Mouse (Mus musculus): ENCODE measurements around the gene Mtg2. TPM values are rescaled to one million over a fixed set of nuclear protein-coding genes. Genes with fewer than 3 reads are reported as not detected.

The Mtg2 gene
- polyA plus RNA-seq, 1 experiment from 2014 or later: 11.1 TPM

DNA sequence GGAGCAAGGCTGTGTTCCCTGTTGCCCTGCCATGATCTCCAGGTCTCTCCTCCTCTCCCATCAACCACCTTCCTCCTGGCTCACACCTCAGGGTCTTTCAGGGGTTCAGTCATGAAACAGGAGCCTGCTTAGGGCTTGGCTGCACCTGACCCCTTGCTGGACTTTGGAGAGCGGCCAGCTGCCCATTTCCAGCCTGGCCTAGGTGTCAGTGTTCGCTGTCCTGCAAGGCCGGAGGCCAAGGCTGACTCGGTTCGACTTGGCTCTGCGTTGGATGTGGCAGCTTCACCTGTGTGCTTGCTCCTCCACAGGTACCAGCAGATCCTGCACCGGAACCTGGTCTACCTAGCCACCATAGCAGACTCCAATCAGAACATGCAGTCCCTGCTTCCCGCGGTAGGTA lies 17.4 kb upstream of the Mtg2 start:
- no peak for ATAC-seq (ENCODE audit: insufficient read depth)
- no peak overlapping the region for H3K27ac ChIP-seq (replicated peaks)

DNA sequence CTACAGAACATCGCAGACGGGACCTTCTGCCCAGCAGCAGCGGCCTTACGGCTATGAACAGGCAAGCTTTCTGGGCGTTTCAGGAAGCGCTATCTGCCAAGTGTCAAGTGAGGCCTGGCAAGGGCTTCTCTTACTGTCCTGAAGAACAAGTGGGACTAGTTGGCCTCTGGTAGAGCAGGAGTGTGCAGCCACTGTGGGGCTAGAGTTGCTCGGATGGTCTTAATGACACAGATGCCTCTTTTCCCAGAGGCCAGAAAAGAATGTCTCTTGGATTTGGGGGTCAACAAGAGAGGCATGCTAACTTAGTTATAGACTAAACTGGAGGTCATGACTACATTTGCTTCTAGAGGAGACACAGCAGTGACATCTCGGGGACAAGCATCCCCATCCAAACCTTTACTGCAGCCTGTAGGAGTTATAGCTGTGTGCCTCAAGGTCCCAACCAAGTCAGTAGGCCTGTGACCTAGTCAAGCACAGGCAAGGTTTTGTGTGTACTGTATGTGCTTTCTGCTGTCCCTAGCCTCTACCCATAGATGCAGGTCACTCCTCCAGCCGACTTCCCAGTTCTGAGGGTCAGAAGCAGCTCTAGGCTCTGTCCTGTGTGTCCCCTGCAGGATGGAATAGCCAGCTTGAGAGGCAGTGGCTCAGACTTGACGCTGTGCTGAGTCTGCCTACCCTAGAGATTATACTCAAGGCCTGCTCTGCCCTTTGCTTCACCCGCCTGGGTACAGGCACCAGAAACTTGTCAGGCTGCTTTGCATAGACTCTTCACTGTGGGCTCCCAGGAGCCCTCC lies 6.9 kb upstream of the Mtg2 start:
- 77% methylated on average over 11 of the region's 11 CpGs for WGBS (ENCODE audit: insufficient replicate concordance)
- H3K4me3 ChIP-seq (replicated peaks): no peak overlapping the region

More for the DNA sequence above, 17.4 kb upstream of the Mtg2 start:
- Histone ChIP-seq H3K4me1 (replicated peaks) (0 out of 2 replicates have a peak, but pooled peaks cover 2% of the 10 kb centered on the region), H3K27me3 (no peaks in the 10 kb centered on the region), H3K9ac (no peak overlapping the region), H3K4me3 (replicated peaks) (no peak overlapping the region), H3K4me2 (no peak overlapping the region), H3K36me3 (replicated peaks) (peaks cover 11% of the 10 kb centered on the region), H3K9me3 (replicated peaks) (no peaks in the 10 kb centered on the region)
- WGBS (ENCODE audit: insufficient replicate concordance): 81% methylated on average over 9 of the region's 9 CpGs

GRCm38 (mm10) chr2:180069770-180070480 lies 463 bp upstream of the Mtg2 start:
- H3K9ac ChIP-seq: peak overlapping the region; percentile 72
- peak overlapping the region; percentile 85 for H3K4me3 ChIP-seq (replicated peaks)
- peaks cover 7% of the 10 kb centered on the region; the same call in 1 of the 2 replicates for H3K36me3 ChIP-seq (replicated peaks)
- peak overlapping the region; percentile 84 for H3K4me2 ChIP-seq
- H3K9me3 ChIP-seq (replicated peaks): no peaks in the 10 kb centered on the region
- H3K27ac ChIP-seq (replicated peaks): peak overlapping the region; percentile 67
- ATAC-seq (ENCODE audit: insufficient read depth): peak; percentile 54
- peaks cover 25% of the 10 kb centered on the region for H3K4me1 ChIP-seq (replicated peaks)
- 28% methylated on average over 20 of the region's 20 CpGs for WGBS (ENCODE audit: insufficient replicate concordance)
- H3K27me3 ChIP-seq: no peaks in the 10 kb centered on the region

More for the DNA sequence above, 6.9 kb upstream of the Mtg2 start:
- ATAC-seq (ENCODE audit: insufficient read depth): no peak
- Histone ChIP-seq H3K27me3 (no peaks in the 10 kb centered on the region), H3K9ac (no peak overlapping the region), H3K9me3 (replicated peaks) (no peaks in the 10 kb centered on the region), H3K4me1 (replicated peaks) (no peaks in the 10 kb centered on the region), H3K36me3 (replicated peaks) (peaks cover 16% of the 10 kb centered on the region), H3K4me2 (no peak overlapping the region), H3K27ac (replicated peaks) (no peak overlapping the region)

GRCm38 (mm10) chr2:180071671-180072070 lies 1.3 kb downstream of the Mtg2 start:
- Histone ChIP-seq H3K4me1 (replicated peaks) (peaks cover 25% of the 10 kb centered on the region), H3K9ac (no peak overlapping the region), H3K9me3 (replicated peaks) (no peaks in the 10 kb centered on the region), H3K4me3 (replicated peaks) (no peak overlapping the region), H3K4me2 (peak overlapping the region; percentile 84; the same call in 1 of the 2 replicates), H3K27me3 (no peaks in the 10 kb centered on the region), H3K36me3 (replicated peaks) (peaks cover 7% of the 10 kb centered on the region; the same call in 1 of the 2 replicates), H3K27ac (replicated peaks) (no peak overlapping the region)
- ATAC-seq (ENCODE audit: insufficient read depth): no peak
- WGBS (ENCODE audit: insufficient replicate concordance): 66% methylated on average over 2 of the region's 2 CpGs

- Histone ChIP-seq H3K9ac (no peak overlapping the region), H3K9me3 (replicated peaks) (no peaks in the 10 kb centered on the region), H3K27ac (replicated peaks) (no peak overlapping the region), H3K36me3 (replicated peaks) (peaks cover 7% of the 10 kb centered on the region; the same call in 1 of the 2 replicates), H3K4me2 (no peak overlapping the region), H3K27me3 (no peaks in the 10 kb centered on the region), H3K4me3 (replicated peaks) (no peak overlapping the region), H3K4me1 (replicated peaks) (peaks cover 25% of the 10 kb centered on the region)
- ATAC-seq (ENCODE audit: insufficient read depth): no peak
- 70% methylated on average over 7 of the region's 7 CpGs for WGBS (ENCODE audit: insufficient replicate concordance)
These were observed 2.5 kb downstream of the Mtg2 start for GRCm38 (mm10) chr2:180072886-180073285.

DNA sequence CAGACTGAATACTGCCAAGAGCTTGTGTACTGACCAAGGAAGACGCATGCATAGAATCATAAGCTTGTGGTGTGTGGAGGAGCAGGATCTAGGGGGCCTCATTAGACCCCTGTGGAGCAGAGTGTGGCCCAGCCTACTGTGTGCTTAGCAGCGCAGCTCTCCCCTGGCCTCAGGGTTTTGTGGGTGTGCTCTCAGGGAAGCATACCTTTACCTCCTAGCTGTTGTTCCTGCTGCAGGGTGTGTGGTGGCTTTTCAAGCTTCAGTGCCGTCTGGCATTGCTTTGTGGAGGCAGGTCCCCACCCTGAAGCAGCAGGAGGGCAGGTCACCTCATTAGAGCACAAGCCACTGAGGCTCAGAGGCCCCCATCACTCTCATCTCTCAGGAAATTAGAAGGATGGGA lies 7.2 kb downstream of the Mtg2 start:
- no peaks in the 10 kb centered on the region for H3K4me1 ChIP-seq (replicated peaks)
- H3K9ac ChIP-seq: no peak overlapping the region
- 62% methylated on average over 3 of the region's 3 CpGs for WGBS (ENCODE audit: insufficient replicate concordance)
- H3K4me2 ChIP-seq: no peak overlapping the region
- H3K27me3 ChIP-seq: no peaks in the 10 kb centered on the region
- no peak overlapping the region for H3K27ac ChIP-seq (replicated peaks)
- no peak overlapping the region for H3K4me3 ChIP-seq (replicated peaks)
- H3K36me3 ChIP-seq (replicated peaks): peaks cover 11% of the 10 kb centered on the region; the same call in 1 of the 2 replicates
- H3K9me3 ChIP-seq (replicated peaks): no peaks in the 10 kb centered on the region
- ATAC-seq (ENCODE audit: insufficient read depth): no peak

DNA sequence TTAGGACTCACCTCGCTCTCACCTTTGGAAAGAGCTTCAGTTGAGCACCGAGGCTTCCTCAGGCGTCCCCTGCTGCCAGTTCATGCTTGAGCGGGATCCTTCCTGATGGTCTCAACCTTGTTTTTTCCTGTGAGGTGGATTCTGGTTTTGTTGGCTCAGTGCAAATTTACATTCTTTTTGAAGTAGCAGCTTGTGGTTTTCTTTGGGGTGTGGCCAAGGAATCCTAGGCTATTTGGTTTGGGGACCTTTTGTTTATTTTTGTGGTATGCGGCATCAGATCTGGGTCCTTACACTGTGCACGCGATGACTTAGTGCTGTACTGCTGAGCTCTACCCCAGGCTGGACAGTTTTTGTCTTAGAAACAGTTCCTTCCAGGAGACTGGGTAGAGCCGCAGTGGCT lies 10.3 kb downstream of the Mtg2 start:
- Histone ChIP-seq H3K4me1 (replicated peaks) (no peaks in the 10 kb centered on the region), H3K4me2 (no peak overlapping the region), H3K27ac (replicated peaks) (no peak overlapping the region), H3K9me3 (replicated peaks) (no peaks in the 10 kb centered on the region), H3K4me3 (replicated peaks) (no peak overlapping the region), H3K9ac (no peak overlapping the region), H3K36me3 (replicated peaks) (0 out of 2 replicates have a peak, but pooled peaks cover 7% of the 10 kb centered on the region), H3K27me3 (no peaks in the 10 kb centered on the region)
- ATAC-seq (ENCODE audit: insufficient read depth): no peak
- 73% methylated on average over 8 of the region's 8 CpGs for WGBS (ENCODE audit: insufficient replicate concordance)

- no peak for ATAC-seq (ENCODE audit: insufficient read depth)
- Histone ChIP-seq H3K9me3 (replicated peaks) (no peaks in the 10 kb centered on the region), H3K4me3 (replicated peaks) (no peak overlapping the region), H3K4me1 (replicated peaks) (no peaks in the 10 kb centered on the region), H3K9ac (no peak overlapping the region), H3K4me2 (no peak overlapping the region), H3K36me3 (replicated peaks) (0 out of 2 replicates have a peak, but pooled peaks cover 7% of the 10 kb centered on the region), H3K27me3 (no peaks in the 10 kb centered on the region), H3K27ac (replicated peaks) (no peak overlapping the region)
- 70% methylated on average over 10 of the region's 10 CpGs for WGBS (ENCODE audit: insufficient replicate concordance)
These were observed 12.7 kb downstream of the Mtg2 start for GRCm38 (mm10) chr2:180083063-180083462.

- no peak overlapping the region for H3K27ac ChIP-seq (replicated peaks)
- no peaks in the 10 kb centered on the region for H3K27me3 ChIP-seq
- H3K36me3 ChIP-seq (replicated peaks): 0 out of 2 replicates have a peak, but pooled peaks cover 7% of the 10 kb centered on the region
- WGBS (ENCODE audit: insufficient replicate concordance): 44% methylated on average over 3 of the region's 3 CpGs
- H3K4me2 ChIP-seq: no peak overlapping the region
- H3K4me3 ChIP-seq (replicated peaks): no peak overlapping the region
- no peaks in the 10 kb centered on the region for H3K9me3 ChIP-seq (replicated peaks)
- ATAC-seq (ENCODE audit: insufficient read depth): no peak
- H3K4me1 ChIP-seq (replicated peaks): no peaks in the 10 kb centered on the region
- no peak overlapping the region for H3K9ac ChIP-seq
These were observed 14.2 kb downstream of the Mtg2 start for GRCm38 (mm10) chr2:180084565-180084964.

GRCm38 (mm10) chr2:180085926-180086636 lies 15.7 kb downstream of the Mtg2 start:
- H3K4me2 ChIP-seq: no peak overlapping the region
- H3K9ac ChIP-seq: no peak overlapping the region
- H3K4me3 ChIP-seq (replicated peaks): no peak overlapping the region
- H3K4me1 ChIP-seq (replicated peaks): no peaks in the 10 kb centered on the region
- 67% methylated on average over 16 of the region's 16 CpGs for WGBS (ENCODE audit: insufficient replicate concordance)
- 0 out of 2 replicates have a peak, but pooled peaks cover 3% of the 10 kb centered on the region for H3K36me3 ChIP-seq (replicated peaks)
- no peak for ATAC-seq (ENCODE audit: insufficient read depth)
- no peak overlapping the region for H3K27ac ChIP-seq (replicated peaks)
- no peaks in the 10 kb centered on the region for H3K9me3 ChIP-seq (replicated peaks)
- H3K27me3 ChIP-seq: no peaks in the 10 kb centered on the region

GRCm38 (mm10) chr2:180086637-180087027 lies 16.2 kb downstream of the Mtg2 start:
- 63% methylated on average over 5 of the region's 5 CpGs for WGBS (ENCODE audit: insufficient replicate concordance)

More at GRCm38 (mm10) chr2:180086637-180087027, 16.2 kb downstream of the Mtg2 start:
- H3K4me3 ChIP-seq (replicated peaks): no peak overlapping the region
- ATAC-seq (ENCODE audit: insufficient read depth): no peak
- no peak overlapping the region for H3K9ac ChIP-seq
- 0 out of 2 replicates have a peak, but pooled peaks cover 3% of the 10 kb centered on the region for H3K36me3 ChIP-seq (replicated peaks)
- no peaks in the 10 kb centered on the region for H3K9me3 ChIP-seq (replicated peaks)
- H3K4me1 ChIP-seq (replicated peaks): no peaks in the 10 kb centered on the region
- no peaks in the 10 kb centered on the region for H3K27me3 ChIP-seq
- H3K27ac ChIP-seq (replicated peaks): no peak overlapping the region
- no peak overlapping the region for H3K4me2 ChIP-seq

Measured in liver, embryonic 15.5 days (tissue).